Comparison of ENCODE assay signal across 10 mouse cellular contexts in the genomic region with DNA sequence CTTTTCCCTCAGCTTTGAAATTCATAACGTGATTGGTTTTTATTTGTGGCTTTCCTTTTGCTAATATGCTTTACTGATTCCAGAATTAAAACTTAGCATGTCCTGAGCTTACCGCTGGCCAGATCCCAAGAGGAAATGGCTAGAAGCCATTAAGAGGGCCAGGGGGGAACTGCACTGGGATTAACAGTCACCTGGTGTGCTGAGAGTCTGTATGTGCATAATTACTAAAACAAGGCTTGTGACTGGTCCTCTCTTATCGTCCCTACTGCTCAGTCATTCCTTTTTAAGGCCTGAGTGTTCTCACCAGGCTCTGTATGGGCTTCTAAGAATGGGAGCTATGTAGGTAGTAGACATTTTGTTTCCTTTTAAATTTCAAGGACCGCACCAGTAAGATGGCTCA. TPM values are rescaled to one million over a fixed set of nuclear protein-coding genes. Genes with fewer than 3 reads are reported as not detected.
DNase-seq lines count a peak whose midpoint lies in the region; ATAC-seq and TF ChIP-seq lines count a peak whose summit lies in the region.
"Had no signal": no experiment of that assay in that cellular context is flagged by ENCODE, and none has a peak within 500 bp of the region (broad histone marks: within the 10 kb centered on the region; RNA-seq: fewer than 3 reads in every experiment).

No protein-coding gene starts in this region.

- TF ChIP-seq EP300 in heart, adult 2 months (IDR thresholded peaks at IDR 0.05; ENCODE audit: insufficient read depth, low read depth, low read length), result 0 out of 2 replicates have a peak, but pooled peaks have one; percentile 8

- peaks cover 15% of the 10 kb centered on the region for H3K4me1 ChIP-seq in heart, adult 2 months (ENCODE audit: control insufficient read depth, insufficient read depth, low read length)
- H3K4me1 ChIP-seq in intestine, postnatal 0 days (replicated peaks; ENCODE audit: control insufficient read depth, insufficient read depth, low read length), result peaks cover 13% of the 10 kb centered on the region; the same call in 1 of the 2 replicates
- H3K4me1 ChIP-seq in lung, adult 2 months (ENCODE audit: control insufficient read depth, insufficient read depth, low read length), result peaks cover 3% of the 10 kb centered on the region; the same call in 1 of the 2 replicates

- no peaks in the 10 kb centered on the region for H3K9me3 ChIP-seq in intestine, postnatal 0 days (ENCODE audit: control insufficient read depth)
- H3K9me3 ChIP-seq: embryonic facial prominence, embryonic 13.5 days; midbrain, embryonic 12.5 days had no signal

- H3K4me2 ChIP-seq in intestine, postnatal 0 days (replicated peaks; ENCODE audit: low read depth), result no peak overlapping the region
- H3K4me2 ChIP-seq: embryonic facial prominence, embryonic 13.5 days; midbrain, embryonic 12.5 days had no signal

- no peak for TF ChIP-seq POLR2A in heart, adult 2 months (IDR thresholded peaks at IDR 0.05; ENCODE audit: insufficient read depth, low read depth, low read length)
- no peak for TF ChIP-seq POLR2A in lung, adult 2 months (IDR thresholded peaks at IDR 0.05; ENCODE audit: borderline replicate concordance, extremely low read depth, low read depth, low read length)

- H3K79me2 ChIP-seq in heart, adult 2 months (replicated peaks; ENCODE audit: control insufficient read depth, insufficient read depth, low read length), result no peaks in the 10 kb centered on the region

- TF ChIP-seq CTCF in heart, adult 2 months (IDR thresholded peaks at IDR 0.05), result no peak
- TF ChIP-seq CTCF in intestine, postnatal 0 days (IDR thresholded peaks at IDR 0.05; ENCODE audit: low read depth), result no peak
- TF ChIP-seq CTCF in lung, adult 2 months (IDR thresholded peaks at IDR 0.05; ENCODE audit: insufficient read depth, low read length), result no peak

- no peak overlapping the region; the same call in 1 of the 2 replicates for H3K9ac ChIP-seq in heart, adult 2 months (ENCODE audit: low read depth, low read length)
- H3K9ac ChIP-seq in intestine, postnatal 0 days (ENCODE audit: low read depth, low read length), result no peak overlapping the region
- H3K9ac ChIP-seq: embryonic facial prominence, embryonic 13.5 days; midbrain, embryonic 12.5 days had no signal

- intact Hi-C loops in heart, adult 2 months (cut with DNase I), result no loop called here

- DNase-seq in cerebellum, postnatal 36 days, result peak; percentile 31 to 36
- DNase-seq in cerebellum, postnatal 4 days (ENCODE audit: low spot score in 2 of 2), result no peak
- DNase-seq in heart, adult 2 months, result peak; percentile 62 to 67
- DNase-seq in lung, adult 2 months, result peak; percentile 20
- DNase-seq in urinary bladder, adult 18-20 months (ENCODE audit: low spot score in 2 of 2), result no peak
- DNase-seq in right cerebral cortex, postnatal 36 days (ENCODE audit: low spot score in 2 of 2), result no peak
- DNase-seq in urinary bladder, postnatal 10 days (ENCODE audit: low spot score), result no peak

- no peak overlapping the region for H3K4me3 ChIP-seq in heart, adult 2 months
- H3K4me3 ChIP-seq in intestine, postnatal 0 days (ENCODE audit: low read depth, low read length), result no peak overlapping the region
- H3K4me3 ChIP-seq in lung, adult 2 months (replicated peaks; ENCODE audit: extremely low read depth, low read depth, low read length), result no peak overlapping the region
- H3K4me3 ChIP-seq: embryonic facial prominence, embryonic 13.5 days; midbrain, embryonic 12.5 days had no signal

- H3K36me3 ChIP-seq in heart, adult 2 months (ENCODE audit: control insufficient read depth, insufficient read depth, low read length), result peaks cover 15% of the 10 kb centered on the region
- no peaks in the 10 kb centered on the region for H3K36me3 ChIP-seq in intestine, postnatal 0 days (ENCODE audit: control insufficient read depth, insufficient read depth)
- H3K36me3 ChIP-seq: midbrain, embryonic 12.5 days had no signal

- H3K27me3 ChIP-seq in heart, adult 2 months (ENCODE audit: control insufficient read depth, insufficient read depth, low read length), result no peaks in the 10 kb centered on the region
- H3K27me3 ChIP-seq in intestine, postnatal 0 days (replicated peaks; ENCODE audit: control insufficient read depth, insufficient read depth, low read length), result no peaks in the 10 kb centered on the region
- H3K27me3 ChIP-seq: embryonic facial prominence, embryonic 13.5 days; midbrain, embryonic 12.5 days had no signal

- peak; percentile 56 for ATAC-seq in intestine, postnatal 0 days

- H3K27ac ChIP-seq in heart, adult 2 months, result peak overlapping the region; percentile 73
- H3K27ac ChIP-seq in intestine, postnatal 0 days (ENCODE audit: low read depth, low read length), result peak overlapping the region; percentile 63; the same call in 1 of the 2 replicates
- H3K27ac ChIP-seq: embryonic facial prominence, embryonic 13.5 days; midbrain, embryonic 12.5 days had no signal

- 29% methylated on average over 4 of the region's 4 CpGs for WGBS in heart, adult 2 months
- WGBS in intestine, postnatal 0 days, result 35% methylated on average over 4 of the region's 4 CpGs
- WGBS in lung, adult 2 months, result 38% methylated on average over 4 of the region's 4 CpGs

RNA-seq across cellular contexts. Expression of a gene that starts 23.5 kb away (rescaled TPM):
- total RNA-seq in heart, adult 2 months (2021), result 100 to 1,000 TPM; 157 to 177 TPM
- polyA plus RNA-seq in heart, adult 2 months (2012; rRNA removed), result 91.9 and 179 TPM in 2 replicates
- polyA plus RNA-seq in intestine, postnatal 0 days (2015; fragmentation: Nextera tagmentation; extraction: Ambion mirVana), result 36.6 and 36.7 TPM in 2 replicates
- 14.5 and 15.7 TPM in 2 replicates for polyA plus RNA-seq in lung, adult 2 months (2012; rRNA removed)

Comparison
In these comparisons a context has a peak if more than half of its experiments do, and no peak if none do; other contexts are left out.
1. DNase-seq: peak in cerebellum, postnatal 36 days (2 of 2), heart, adult 2 months (2 of 2) and lung, adult 2 months (single experiment); none in cerebellum, postnatal 4 days (0 of 2), urinary bladder, adult 18-20 months (0 of 2), right cerebral cortex, postnatal 36 days (0 of 2) and urinary bladder, postnatal 10 days (single experiment).